Mouse (Mus musculus): ENCODE data around the gene S100pbp. TPM values are rescaled to one million over a fixed set of nuclear protein-coding genes. Genes with fewer than 3 reads are reported as not detected.

S100pbp gene
- total RNA-seq, 2 experiments from 2014 or later = 33.9 to 34.5 TPM

DNA sequence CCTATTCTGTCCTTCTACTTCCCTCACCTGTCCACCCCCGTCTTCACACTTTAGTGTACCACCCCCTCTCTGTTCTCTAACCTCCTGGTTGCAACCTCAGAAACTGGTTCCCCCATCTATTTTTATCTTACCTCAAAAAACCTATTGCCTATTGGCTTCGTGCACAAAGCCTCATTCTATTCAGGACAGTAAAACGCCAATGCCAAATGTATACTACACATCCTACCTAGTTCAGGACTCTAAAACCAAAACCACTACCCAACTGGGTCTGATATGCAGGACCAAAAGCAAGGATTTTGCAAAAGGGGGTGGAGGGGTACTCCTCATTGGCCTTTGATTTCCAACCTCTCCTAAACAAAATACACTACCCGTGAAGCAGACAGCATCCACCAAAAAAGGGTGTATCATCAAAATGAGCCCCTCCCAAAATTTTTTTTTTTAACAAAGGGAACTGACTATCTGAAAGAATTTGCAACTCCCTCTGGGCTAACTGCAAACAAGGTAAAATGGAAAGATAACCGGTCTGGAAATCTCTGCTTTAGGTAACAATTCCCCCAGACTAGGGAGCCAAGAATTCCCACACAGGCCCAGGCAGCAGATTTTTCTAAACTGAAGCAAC is 1.4 kb downstream of the S100pbp start:
- TF ChIP-seq CTCF (IDR thresholded peaks at IDR 0.05) = no peak
- DNase-seq (ENCODE audit: extremely low spot score in 1 of 2, low spot score in 2 of 2) = no peak
- H3K27ac ChIP-seq = peak overlapping the region; percentile 97
- peak overlapping the region; percentile 80 for H3K4me3 ChIP-seq
- intact Hi-C loops (cut with DNase I) = no loop called here

DNA sequence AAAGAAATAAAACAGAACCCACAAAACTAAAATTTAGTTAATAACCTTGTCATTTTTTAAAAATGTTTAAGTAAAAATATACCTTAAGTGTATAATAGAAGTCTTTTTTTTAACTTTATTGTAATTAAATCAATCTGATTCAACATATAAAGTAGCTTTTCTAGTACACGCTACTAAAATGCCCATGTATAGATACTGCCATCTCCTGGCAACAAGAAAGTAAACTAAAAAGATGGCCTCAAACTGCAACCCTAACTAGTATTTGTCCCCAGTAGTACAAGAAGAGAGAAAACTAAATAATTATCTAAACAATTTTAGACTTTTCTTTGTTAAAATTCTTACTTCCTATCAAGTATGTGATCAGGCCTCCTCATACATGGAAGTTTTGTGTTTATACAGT is 10.0 kb downstream of the S100pbp start:
- intact Hi-C loops (cut with DNase I) = no loop called here
- no peak overlapping the region for H3K27ac ChIP-seq
- TF ChIP-seq CTCF (IDR thresholded peaks at IDR 0.05) = peak; percentile 51
- no peak for DNase-seq (ENCODE audit: extremely low spot score in 1 of 2, low spot score in 2 of 2)
- H3K4me3 ChIP-seq = no peak overlapping the region

DNA sequence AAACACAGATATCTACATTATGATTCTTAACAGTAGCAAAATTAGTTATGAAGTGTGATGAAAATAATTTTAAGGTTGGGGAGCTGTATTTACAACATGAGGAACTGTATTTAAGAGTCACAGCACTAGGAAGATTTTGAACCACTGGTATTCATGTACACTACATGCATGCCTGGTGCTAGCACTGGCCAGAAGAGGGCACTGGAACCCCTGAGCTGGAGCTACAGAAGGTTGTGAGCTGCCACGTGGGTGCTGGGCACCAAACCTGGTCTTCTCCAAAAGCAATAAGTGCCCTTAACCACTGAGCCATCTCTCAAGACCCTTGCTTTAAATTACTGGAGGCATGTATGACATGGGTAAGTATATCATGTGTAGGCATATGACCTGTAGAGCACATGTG is 17.0 kb downstream of the S100pbp start:
- TF ChIP-seq CTCF (IDR thresholded peaks at IDR 0.05) = peak; percentile 14
- no peak overlapping the region for H3K27ac ChIP-seq
- intact Hi-C loops (cut with DNase I) = no loop called here
- no peak overlapping the region for H3K4me3 ChIP-seq
- DNase-seq (ENCODE audit: extremely low spot score in 1 of 2, low spot score in 2 of 2) = no peak

DNA sequence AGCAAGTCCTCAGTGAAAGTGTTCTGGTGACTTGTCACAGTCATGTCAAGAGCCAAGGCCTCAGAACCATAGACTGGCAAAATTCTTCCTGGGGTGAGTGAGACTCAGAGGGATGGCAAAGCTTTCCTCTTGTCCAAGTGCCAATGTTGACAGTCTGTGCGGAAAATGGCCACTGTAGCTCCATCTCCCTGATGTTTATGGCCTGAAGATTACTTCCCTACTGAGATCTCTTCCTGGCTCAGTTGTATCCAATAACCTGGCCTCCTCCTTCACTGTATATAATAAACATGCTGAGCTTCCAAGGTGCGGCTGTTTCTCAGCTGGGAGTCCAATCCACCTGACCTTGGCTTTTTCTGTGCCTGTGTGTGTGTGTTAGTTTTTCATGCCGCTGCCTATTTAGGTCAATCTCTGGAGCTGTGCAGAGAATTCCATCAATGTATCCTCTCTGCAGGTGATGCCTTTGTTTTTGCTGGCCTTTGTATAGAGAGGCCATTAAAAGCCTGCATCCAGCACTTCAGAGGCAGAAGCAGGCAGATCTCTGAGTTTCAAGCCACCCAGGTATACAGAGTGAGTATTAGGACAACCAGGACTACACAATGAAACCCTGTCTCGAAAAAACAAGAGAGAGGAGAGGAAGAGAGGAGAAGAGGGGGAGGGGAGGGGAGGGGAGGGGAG is 27.8 kb downstream of the S100pbp start:
- intact Hi-C loops (cut with DNase I) = no loop called here
- Histone ChIP-seq H3K4me3 (no peak overlapping the region), H3K27ac (no peak overlapping the region)
- no peak for TF ChIP-seq CTCF (IDR thresholded peaks at IDR 0.05)
- DNase-seq (ENCODE audit: extremely low spot score in 1 of 2, low spot score in 2 of 2) = no peak

DNA sequence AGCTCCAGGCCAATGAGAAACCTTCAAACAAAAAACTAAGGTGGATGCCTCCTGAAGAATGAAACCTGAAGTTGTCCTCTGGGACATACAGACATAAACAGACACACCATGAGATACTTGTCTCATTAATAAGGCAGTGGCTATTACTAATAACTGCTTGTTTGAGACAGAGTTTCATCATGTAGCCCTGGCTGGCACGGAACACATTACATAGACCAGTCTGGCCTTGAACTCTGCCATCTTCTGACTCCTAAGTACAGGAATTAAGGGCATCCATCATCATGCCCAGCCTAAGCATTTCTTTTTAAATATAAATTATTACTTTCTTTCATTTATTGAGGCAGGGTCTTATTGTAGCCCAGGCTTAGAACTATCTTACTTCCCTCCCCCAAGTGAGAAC is 28.5 kb downstream of the S100pbp start:
- no peak for DNase-seq (ENCODE audit: extremely low spot score in 1 of 2, low spot score in 2 of 2)
- TF ChIP-seq CTCF (IDR thresholded peaks at IDR 0.05) = no peak
- H3K27ac ChIP-seq = no peak overlapping the region
- intact Hi-C loops (cut with DNase I) = no loop called here
- H3K4me3 ChIP-seq = no peak overlapping the region

DNA sequence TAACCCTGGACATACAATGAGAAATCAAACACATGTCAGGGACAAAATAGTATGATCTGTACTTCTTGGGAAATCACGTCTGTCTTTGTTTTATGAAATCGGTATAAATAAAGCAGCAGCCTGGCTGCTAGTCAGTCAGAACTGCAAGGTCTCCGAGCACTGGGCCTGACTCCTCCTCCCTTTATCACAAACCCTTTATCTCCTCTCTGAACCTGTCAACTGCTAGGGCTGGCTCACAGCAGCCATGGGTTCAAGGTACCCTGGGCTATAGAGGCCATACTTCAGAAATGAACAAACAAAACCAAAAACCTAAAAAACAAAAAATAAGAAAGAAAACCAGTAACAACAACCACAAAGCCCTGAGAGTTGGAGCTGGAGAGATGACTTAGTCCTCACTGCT is 31.0 kb downstream of the S100pbp start:
- Histone ChIP-seq H3K27ac (no peak overlapping the region), H3K4me3 (no peak overlapping the region)
- no peak for DNase-seq (ENCODE audit: extremely low spot score in 1 of 2, low spot score in 2 of 2)
- TF ChIP-seq CTCF (IDR thresholded peaks at IDR 0.05) = no peak
- intact Hi-C loops (cut with DNase I) = no loop called here

DNA sequence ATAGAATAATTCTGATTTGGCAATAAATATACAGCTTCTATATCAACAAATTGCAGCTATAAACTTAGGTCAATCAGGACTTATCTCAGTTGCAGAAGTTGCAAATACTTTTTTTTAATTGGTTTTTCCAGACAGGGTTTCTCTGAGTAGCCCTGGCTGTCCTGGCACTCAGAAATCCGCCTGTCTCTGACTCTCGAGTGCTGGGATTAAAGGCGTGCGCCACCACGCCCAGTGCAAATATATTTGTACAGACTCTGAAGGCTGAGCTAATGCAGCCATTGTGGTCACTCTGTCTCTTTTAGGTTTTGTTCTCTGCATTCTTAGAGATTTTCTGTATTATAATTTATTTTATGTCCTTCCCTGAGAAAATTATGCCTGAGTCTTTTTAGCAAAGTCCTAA is 32.0 kb downstream of the S100pbp start:
- TF ChIP-seq CTCF (IDR thresholded peaks at IDR 0.05) = no peak

DNA sequence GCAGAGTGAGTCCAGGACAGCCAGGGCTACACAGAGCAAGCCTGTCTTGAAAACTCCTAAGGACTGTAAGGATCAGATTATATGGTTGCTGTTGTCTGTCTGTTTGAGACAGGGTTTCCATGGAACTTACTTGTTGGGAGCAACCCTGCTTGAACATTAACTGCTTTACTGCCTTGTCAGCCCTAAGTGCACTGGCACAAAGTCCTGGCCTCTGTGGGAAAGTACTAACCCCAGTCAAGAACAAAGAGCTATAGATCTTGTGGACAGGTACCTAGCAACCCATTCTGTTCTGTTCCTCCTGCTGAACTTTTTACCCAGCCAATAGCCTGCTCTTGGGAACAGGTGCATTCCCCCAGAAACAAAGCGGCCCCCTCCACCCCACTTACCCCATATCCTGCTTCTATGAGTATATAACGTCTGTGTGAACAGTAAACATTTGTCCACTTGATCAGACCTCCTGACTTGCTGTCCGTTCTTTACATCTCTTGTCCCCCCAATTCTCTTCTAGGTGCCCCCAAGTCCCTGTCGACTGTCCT is 38.2 kb downstream of the S100pbp start:
- Histone ChIP-seq H3K4me3 (no peak overlapping the region), H3K27ac (no peak overlapping the region)
- intact Hi-C loops (cut with DNase I) = no loop called here
- no peak for TF ChIP-seq CTCF (IDR thresholded peaks at IDR 0.05)
- no peak for DNase-seq (ENCODE audit: extremely low spot score in 1 of 2, low spot score in 2 of 2)

More for the DNA sequence above, 32.0 kb downstream of the S100pbp start:
- Histone ChIP-seq H3K4me3 (no peak overlapping the region), H3K27ac (no peak overlapping the region)
- intact Hi-C loops (cut with DNase I) = no loop called here
- no peak for DNase-seq (ENCODE audit: extremely low spot score in 1 of 2, low spot score in 2 of 2)

DNA sequence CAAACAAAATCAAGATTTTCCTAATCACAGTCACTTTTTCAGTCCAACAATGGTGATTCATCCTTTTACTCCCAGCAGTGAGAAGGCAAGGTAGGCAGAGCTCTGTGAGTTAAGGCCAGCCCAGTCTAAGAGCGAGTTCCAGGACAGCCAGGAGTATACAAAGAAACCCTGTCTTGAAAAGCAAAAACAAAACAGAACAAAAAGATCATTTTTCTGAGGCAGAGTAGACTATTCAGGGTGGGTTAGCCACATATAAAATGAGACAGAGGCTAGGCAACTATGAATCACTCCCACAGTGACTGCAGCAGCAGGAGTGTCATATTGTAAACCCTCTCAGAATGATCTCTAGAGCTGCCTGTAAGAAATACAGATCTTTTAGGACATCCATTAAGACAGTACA is 40.2 kb downstream of the S100pbp start:
- no peak for DNase-seq (ENCODE audit: extremely low spot score in 1 of 2, low spot score in 2 of 2)
- H3K4me3 ChIP-seq = no peak overlapping the region
- no peak for TF ChIP-seq CTCF (IDR thresholded peaks at IDR 0.05)
- intact Hi-C loops (cut with DNase I) = no loop called here
- H3K27ac ChIP-seq = no peak overlapping the region

DNA sequence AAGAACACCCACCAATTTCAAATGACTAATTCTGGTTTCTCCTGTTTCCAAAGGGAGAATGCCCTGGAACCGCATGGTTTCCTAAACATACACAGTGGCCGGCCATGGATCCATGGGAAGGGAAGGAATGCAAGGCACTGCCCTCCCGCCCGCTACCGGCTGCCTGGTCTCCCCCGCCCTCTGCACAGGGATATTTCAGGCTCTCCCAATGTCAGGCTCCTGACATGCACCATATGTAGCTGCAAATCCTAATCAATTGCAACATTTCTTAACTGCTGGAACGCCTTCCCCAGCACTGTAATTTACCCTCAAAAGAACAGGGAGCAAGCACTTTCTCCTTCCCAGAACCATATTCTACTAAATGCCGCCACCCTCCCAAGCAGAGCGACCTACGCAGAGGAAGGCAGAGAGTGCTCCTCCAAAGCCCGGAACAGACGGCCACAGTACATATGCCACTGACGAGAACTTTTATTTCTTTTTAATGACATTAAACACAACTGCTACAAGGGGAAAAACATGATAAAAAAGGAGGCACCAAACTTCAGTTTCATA is 41.9 kb downstream of the S100pbp start:
- Histone ChIP-seq H3K27ac (no peak overlapping the region; the same call in 1 of the 2 replicates), H3K4me3 (no peak overlapping the region)
- peak; percentile 8 to 13 for DNase-seq (ENCODE audit: extremely low spot score in 1 of 2, low spot score in 2 of 2)
- no peak for TF ChIP-seq CTCF (IDR thresholded peaks at IDR 0.05)
- intact Hi-C loops (cut with DNase I) = no loop called here

DNA sequence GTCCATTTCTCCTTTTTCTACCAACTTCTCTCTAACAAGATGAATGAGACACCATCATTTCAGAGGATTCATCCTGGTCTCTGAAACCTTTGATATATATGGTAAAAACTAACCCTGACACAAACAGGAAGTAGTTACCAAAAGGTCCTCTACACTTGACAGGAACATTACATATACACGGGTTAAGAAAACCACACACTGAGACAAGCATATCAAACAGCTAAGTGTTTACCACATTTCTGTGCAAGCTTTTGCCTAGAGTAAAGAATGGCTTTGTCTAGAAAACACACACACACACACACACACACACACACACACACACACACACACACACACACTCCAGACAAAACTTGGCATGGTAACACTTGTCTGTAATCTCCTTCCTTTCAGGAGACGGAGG is 43.1 kb downstream of the S100pbp start:
- no peak overlapping the region for H3K4me3 ChIP-seq
- H3K27ac ChIP-seq = no peak overlapping the region
- no peak for DNase-seq (ENCODE audit: extremely low spot score in 1 of 2, low spot score in 2 of 2)
- TF ChIP-seq CTCF (IDR thresholded peaks at IDR 0.05) = no peak
- intact Hi-C loops (cut with DNase I) = no loop called here

DNA sequence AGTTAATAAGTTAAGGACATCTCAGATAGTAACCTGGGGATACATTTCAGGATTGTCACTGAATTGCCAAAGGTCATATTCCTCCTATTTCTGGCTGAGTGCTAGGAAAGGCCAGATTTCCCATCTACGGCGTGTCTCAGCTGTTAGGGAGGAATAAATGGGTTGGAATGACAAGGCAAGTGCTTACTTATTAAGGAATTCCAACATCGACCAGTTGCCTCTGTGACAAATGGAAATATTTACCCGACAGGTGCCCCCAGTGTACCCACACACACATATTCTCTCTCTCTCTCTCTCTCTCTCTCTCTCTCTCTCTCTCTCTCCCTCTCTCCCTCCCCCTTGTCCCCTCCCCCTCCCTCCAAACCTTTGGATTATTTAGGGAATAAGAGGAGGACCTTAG is 43.6 kb downstream of the S100pbp start:
- peak overlapping the region; percentile 85; the same call in 1 of the 2 replicates for H3K27ac ChIP-seq
- H3K4me3 ChIP-seq = no peak overlapping the region
- intact Hi-C loops (cut with DNase I) = no loop called here
- TF ChIP-seq CTCF (IDR thresholded peaks at IDR 0.05) = no peak
- DNase-seq (ENCODE audit: extremely low spot score in 1 of 2, low spot score in 2 of 2) = no peak

Data from left cerebral cortex, adult 2 months (tissue).